Mouse (Mus musculus) cerebellum, postnatal 25 days (tissue): ENCODE data around the gene Mdm4.

Experiments
- DNase-seq, 2 experiments: peaks; one replicate each; pipeline ENCODE4 v3.0.0; 2021; ENCODE audit warnings: mixed read lengths in 2 of 2

Mdm4 gene

GRCm38 (mm10) chr1:132934856-132935255 lies 95.5 kb downstream of the Mdm4 start:
- DNase-seq: peak; percentile 79 to 87

- DNase-seq: peak; percentile 74 to 90
Observed at GRCm38 (mm10) chr1:132932421-132932820, 97.9 kb downstream of the Mdm4 start.

GRCm38 (mm10) chr1:132930291-132930690 lies 100.1 kb downstream of the Mdm4 start:
- no peak for DNase-seq

GRCm38 (mm10) chr1:132928907-132929250 lies 101.5 kb downstream of the Mdm4 start:
- no peak for DNase-seq

DNA sequence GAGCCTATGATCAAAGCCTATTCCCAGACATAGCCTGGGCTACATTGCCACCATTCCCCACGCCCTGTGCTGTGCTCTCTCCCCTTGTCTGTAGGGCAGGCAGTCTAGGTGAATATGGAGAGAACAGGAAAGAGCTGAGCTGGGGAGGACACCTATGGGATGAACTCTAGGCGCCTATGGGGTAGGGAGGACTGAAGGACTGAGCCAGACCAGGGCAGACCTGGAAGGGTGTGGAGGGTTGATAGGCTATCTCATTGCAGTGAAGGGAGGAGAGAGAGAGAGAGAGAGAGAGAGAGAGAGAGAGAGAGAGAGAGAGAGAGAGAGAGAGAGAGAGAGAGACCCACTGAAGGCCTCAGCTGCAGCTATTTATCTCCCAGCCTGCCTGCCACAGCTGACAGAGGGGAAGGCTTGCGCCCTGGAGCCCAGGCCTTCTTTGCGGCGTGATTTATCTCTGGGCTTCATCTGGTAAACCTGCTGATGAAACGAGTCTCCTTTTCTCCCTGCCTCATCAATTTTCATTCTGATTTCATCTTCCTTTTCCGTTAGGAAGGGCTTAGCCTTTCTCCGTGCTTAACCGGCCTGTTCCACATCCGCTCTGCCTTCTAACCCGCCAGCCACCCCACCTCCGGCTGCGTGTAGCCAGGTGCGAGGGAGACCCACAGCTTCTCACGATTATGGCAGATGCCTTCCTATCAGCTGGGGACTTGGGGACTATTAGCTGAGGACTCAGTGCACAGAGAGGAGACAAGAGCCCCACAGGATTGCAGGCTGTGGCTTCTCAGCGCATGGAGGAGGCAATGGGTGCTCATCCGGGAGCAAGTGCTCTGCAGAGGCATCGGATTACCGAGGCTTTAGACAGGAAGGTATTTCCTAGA lies 102.1 kb downstream of the Mdm4 start:
- no peak for DNase-seq

DNA sequence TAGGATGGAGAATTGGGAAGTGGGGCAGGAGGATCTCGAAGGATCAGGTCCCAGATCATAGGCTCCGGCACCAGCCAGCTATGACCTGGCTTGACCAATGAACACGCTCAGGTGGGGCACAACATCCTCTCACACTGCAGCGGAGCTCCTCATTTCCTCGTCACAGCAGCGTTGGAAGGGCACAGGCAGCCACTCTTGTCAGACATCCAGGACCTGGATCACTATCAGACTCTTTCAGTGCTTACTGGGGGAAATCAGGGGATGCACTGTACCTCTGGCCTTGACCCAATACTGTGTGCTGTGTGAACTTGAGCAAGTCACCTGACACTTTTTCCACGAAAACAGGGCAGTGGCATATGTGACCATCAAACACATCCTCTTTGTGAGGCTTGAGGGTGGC lies 105.1 kb downstream of the Mdm4 start:
- peak in 1 of 2 experiments; percentile 27 for DNase-seq

- DNase-seq: no peak
Observed at GRCm38 (mm10) chr1:132922257-132922656, 108.1 kb downstream of the Mdm4 start.

DNA sequence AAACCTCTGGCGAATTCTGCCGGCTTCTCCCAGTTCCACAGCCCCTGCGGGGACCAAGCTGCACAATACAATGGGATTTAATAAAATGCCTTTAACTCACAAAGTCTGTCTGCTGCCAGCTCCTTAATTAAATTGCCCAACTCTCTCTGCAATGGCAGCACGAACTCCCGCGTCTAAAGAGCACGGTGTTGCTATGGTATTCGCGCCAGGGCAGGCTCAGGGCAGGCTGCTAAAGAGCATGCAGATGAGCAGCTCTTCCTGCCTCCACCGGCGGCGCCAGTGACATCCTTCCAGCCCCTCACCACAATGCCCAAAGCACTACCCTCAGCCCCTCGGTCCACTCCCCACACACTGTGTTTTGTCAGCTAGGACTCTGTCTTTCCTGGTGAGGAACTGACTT lies 109.3 kb downstream of the Mdm4 start:
- peak; percentile 23 to 42 for DNase-seq

DNA sequence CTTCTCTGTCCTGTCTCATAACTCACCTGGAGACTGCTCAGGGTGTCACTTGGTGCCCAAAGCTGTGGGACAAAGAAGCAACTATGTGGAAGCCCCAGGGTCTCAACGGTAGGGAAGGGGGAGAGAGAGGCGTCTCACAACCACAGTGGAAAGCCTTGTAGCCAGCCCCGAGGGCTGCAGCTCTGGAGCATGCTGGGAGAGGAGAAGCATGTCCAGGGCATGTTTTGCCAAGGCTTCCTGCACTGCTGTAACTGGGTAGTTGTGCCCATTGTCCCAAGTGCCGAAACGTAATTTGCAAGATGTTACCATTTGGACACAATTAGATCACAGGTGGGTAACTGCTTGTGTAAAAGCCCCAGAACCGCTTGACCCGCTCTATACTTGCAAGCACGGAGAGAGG lies 111.1 kb downstream of the Mdm4 start:
- DNase-seq: no peak

DNA sequence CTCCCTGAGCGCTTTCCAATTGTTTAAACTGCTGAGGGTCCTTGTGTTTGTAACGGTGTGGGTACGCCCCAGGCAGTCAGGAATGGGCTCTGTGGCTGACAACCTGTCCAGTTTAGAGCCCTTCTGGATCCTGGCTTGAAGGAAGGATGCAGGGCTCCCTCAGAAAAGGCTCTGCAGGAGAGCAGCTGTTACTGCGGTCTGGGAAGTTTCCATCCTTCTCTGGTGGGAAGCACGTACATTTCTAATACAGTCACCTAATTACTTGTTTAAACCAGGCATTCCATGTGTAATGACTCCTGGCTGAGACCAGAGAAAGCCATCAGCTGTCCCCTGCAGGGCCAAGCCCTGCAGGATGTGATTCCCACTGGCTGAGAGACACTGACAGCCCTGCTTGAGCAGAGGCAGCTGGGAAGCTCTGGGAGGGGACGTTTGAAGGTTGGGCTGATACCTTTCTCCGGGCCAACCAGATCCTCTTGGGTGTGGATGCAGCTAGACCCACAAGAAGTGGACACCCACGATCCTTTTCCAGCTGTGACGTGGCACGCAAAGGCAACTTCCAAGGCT lies 112.2 kb downstream of the Mdm4 start:
- DNase-seq: no peak

DNA sequence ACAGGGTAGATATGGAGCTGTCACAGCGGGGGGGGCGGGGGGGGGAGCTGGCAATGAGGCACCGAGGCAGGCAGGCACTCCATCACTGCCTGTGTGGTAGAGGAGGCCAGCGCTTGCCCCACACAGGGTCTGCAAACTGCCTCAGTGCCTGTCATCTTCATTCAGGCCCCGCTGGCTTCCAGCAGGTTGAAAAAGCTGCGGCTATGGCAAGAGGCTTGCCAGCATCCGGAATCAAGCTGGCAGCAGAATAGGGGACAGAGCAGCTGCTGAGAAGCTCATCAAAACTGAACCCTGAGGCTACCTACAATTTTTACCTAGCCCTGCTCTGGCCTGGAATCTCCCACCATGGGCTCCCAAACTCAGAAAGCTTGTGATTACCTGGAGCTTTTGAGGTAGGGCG lies 112.8 kb downstream of the Mdm4 start:
- peak; percentile 44 to 50 for DNase-seq

DNA sequence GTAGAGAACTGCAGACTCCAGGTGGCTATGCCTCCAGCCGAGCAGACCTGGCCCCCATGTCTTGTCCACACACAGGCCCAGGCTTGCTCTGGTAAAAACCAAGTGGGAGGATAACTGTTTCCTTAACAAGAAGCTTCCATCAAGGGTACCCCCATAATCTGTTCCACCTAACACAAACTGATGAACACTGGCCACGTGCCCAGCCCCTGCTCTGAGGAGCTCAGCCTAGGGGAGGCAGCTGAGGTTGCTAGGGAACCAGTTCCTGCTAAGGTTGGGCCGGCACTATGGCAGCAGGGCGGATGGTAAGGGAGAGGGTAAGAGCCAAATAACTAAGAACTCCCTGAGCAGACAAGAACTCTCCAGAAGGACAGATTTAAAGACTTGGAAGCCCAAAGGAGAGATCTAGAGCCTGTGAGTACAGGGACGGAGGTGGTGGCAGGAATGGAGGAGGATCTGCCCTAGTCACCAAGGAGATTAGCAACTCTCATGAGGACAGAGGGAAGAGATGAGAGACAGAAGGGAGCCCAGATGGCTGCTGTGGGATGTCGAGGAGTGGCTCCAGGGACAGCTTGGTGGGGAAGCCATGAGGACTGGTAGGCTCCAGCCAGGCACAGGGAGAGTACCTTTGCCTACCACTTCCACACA lies 114.4 kb downstream of the Mdm4 start:
- DNase-seq: peak; percentile 59 to 63

DNA sequence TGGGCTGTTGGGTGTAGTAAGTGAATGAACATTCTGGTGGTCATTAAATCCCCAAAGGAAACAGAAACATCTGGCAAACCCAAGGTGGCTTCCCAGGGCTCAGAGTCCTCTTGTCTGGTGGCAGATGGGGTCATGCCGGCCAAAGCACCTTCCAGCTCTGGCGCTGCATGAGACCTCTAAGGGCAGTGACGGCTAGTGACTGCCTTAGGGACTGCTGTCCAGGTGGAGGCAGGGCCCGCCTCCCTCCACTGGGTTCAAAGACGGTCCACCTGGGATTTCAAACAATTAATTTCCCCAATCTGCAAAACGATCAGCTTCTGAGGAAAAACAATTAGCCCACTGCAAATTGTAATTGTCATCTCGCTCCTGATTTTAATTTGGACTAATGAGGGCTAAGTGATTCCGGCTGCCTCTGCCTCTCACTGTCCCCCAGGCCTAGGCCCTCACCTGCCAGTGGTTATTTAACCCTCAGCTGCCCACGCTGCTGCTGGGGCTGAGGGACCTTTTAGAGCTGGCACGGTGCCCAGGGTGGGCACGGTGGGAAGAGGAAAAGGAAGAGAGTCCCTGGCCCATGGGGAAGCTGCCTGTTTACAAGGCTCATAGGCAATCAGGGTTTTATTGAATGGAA lies 119.8 kb downstream of the Mdm4 start:
- DNase-seq: no peak

GRCm38 (mm10) chr1:132909951-132910350 lies 120.4 kb downstream of the Mdm4 start:
- no peak for DNase-seq
